Mouse (Mus musculus): Measurements from ENCODE around the gene Hspe1.

Hspe1 gene

GRCm38 (mm10) chr1:55087932-55088610, at the start of gene Hspe1, which contains the start of gene Hspd1:
Hspe1 (plus strand) TSS chr1:55088132.
Hspd1 (minus strand) TSS chr1:55088243.
- TF ChIP-seq POU5F1 (IDR thresholded peaks at IDR 0.05; ENCODE audit: borderline replicate concordance, low read length) (no peak), NANOG (IDR thresholded peaks at IDR 0.05; ENCODE audit: borderline replicate concordance, low read length) (no peak), CTCF (conservative IDR thresholded peaks at IDR 0.05; ENCODE audit: low read length) (no peak)
- Histone ChIP-seq H3K4me1 (replicated peaks; ENCODE audit: low read depth, low read length) (peaks cover 62% of the 10 kb centered on the region), H3K9me3 (ENCODE audit: low read length) (no peaks in the 10 kb centered on the region), H3K27me3 (ENCODE audit: insufficient read depth, low read length) (no peaks in the 10 kb centered on the region), H3K36me3 (ENCODE audit: insufficient read depth, low read length) (peaks cover 81% of the 10 kb centered on the region), H3K4me3 (replicated peaks; ENCODE audit: low read length) (peak within 1 kb of the TSS; percentile 99)

GRCm38 (mm10) chr1:55039944-55040343, 48.0 kb upstream of the Hspe1 start:
- Histone ChIP-seq H3K4me3 (replicated peaks; ENCODE audit: low read length) (no peak overlapping the region), H3K36me3 (ENCODE audit: insufficient read depth, low read length) (no peaks in the 10 kb centered on the region), H3K27me3 (ENCODE audit: insufficient read depth, low read length) (peaks cover 8% of the 10 kb centered on the region; the same call in 1 of the 2 replicates), H3K4me1 (replicated peaks; ENCODE audit: low read depth, low read length) (no peaks in the 10 kb centered on the region; the same call in 1 of the 2 replicates), H3K9me3 (ENCODE audit: low read length) (peaks cover 37% of the 10 kb centered on the region)
- TF ChIP-seq POU5F1 (IDR thresholded peaks at IDR 0.05; ENCODE audit: borderline replicate concordance, low read length) (no peak), NANOG (IDR thresholded peaks at IDR 0.05; ENCODE audit: borderline replicate concordance, low read length) (peak; percentile 71; the same call in 1 of the 2 replicates)

- Histone ChIP-seq H3K4me3 (replicated peaks; ENCODE audit: low read length) (no peak overlapping the region), H3K4me1 (replicated peaks; ENCODE audit: low read depth, low read length) (no peaks in the 10 kb centered on the region; the same call in 1 of the 2 replicates), H3K9me3 (ENCODE audit: low read length) (peaks cover 37% of the 10 kb centered on the region), H3K36me3 (ENCODE audit: insufficient read depth, low read length) (no peaks in the 10 kb centered on the region), H3K27me3 (ENCODE audit: insufficient read depth, low read length) (peaks cover 12% of the 10 kb centered on the region; the same call in 1 of the 2 replicates)
- no peak for TF ChIP-seq NANOG (IDR thresholded peaks at IDR 0.05; ENCODE audit: borderline replicate concordance, low read length)
- no peak for TF ChIP-seq POU5F1 (IDR thresholded peaks at IDR 0.05; ENCODE audit: borderline replicate concordance, low read length)
- no peak for TF ChIP-seq CTCF (conservative IDR thresholded peaks at IDR 0.05; ENCODE audit: low read length)
These were observed 46.2 kb upstream of the Hspe1 start for GRCm38 (mm10) chr1:55041691-55042090.

- TF ChIP-seq CTCF (conservative IDR thresholded peaks at IDR 0.05; ENCODE audit: low read length) = peak; percentile 41
- TF ChIP-seq NANOG (IDR thresholded peaks at IDR 0.05; ENCODE audit: borderline replicate concordance, low read length) = no peak
- no peak for TF ChIP-seq POU5F1 (IDR thresholded peaks at IDR 0.05; ENCODE audit: borderline replicate concordance, low read length)
- Histone ChIP-seq H3K4me3 (replicated peaks; ENCODE audit: low read length) (no peak overlapping the region), H3K27me3 (ENCODE audit: insufficient read depth, low read length) (peaks cover 17% of the 10 kb centered on the region), H3K36me3 (ENCODE audit: insufficient read depth, low read length) (no peaks in the 10 kb centered on the region), H3K9me3 (ENCODE audit: low read length) (peaks cover 37% of the 10 kb centered on the region), H3K4me1 (replicated peaks; ENCODE audit: low read depth, low read length) (no peaks in the 10 kb centered on the region; the same call in 1 of the 2 replicates)
These were observed 45.7 kb upstream of the Hspe1 start for GRCm38 (mm10) chr1:55042246-55042645.

- no peak overlapping the region for H3K4me3 ChIP-seq (replicated peaks; ENCODE audit: low read length)
- no peaks in the 10 kb centered on the region for H3K36me3 ChIP-seq (ENCODE audit: insufficient read depth, low read length)
- TF ChIP-seq POU5F1 (IDR thresholded peaks at IDR 0.05; ENCODE audit: borderline replicate concordance, low read length) = no peak
- TF ChIP-seq NANOG (IDR thresholded peaks at IDR 0.05; ENCODE audit: borderline replicate concordance, low read length) = no peak
- no peak for TF ChIP-seq CTCF (conservative IDR thresholded peaks at IDR 0.05; ENCODE audit: low read length)
- peaks cover 37% of the 10 kb centered on the region for H3K9me3 ChIP-seq (ENCODE audit: low read length)
- no peaks in the 10 kb centered on the region; the same call in 1 of the 2 replicates for H3K4me1 ChIP-seq (replicated peaks; ENCODE audit: low read depth, low read length)
- H3K27me3 ChIP-seq (ENCODE audit: insufficient read depth, low read length) = peaks cover 18% of the 10 kb centered on the region
These were observed 44.8 kb upstream of the Hspe1 start for GRCm38 (mm10) chr1:55043164-55043563.

- TF ChIP-seq CTCF (conservative IDR thresholded peaks at IDR 0.05; ENCODE audit: low read length) (no peak), NANOG (IDR thresholded peaks at IDR 0.05; ENCODE audit: borderline replicate concordance, low read length) (no peak), POU5F1 (IDR thresholded peaks at IDR 0.05; ENCODE audit: borderline replicate concordance, low read length) (no peak)
- Histone ChIP-seq H3K9me3 (ENCODE audit: low read length) (no peaks in the 10 kb centered on the region), H3K4me3 (replicated peaks; ENCODE audit: low read length) (no peak overlapping the region), H3K36me3 (ENCODE audit: insufficient read depth, low read length) (no peaks in the 10 kb centered on the region), H3K4me1 (replicated peaks; ENCODE audit: low read depth, low read length) (peaks cover 15% of the 10 kb centered on the region), H3K27me3 (ENCODE audit: insufficient read depth, low read length) (peaks cover 19% of the 10 kb centered on the region)
These were observed 38.9 kb upstream of the Hspe1 start for GRCm38 (mm10) chr1:55048841-55049587.

- TF ChIP-seq NANOG (IDR thresholded peaks at IDR 0.05; ENCODE audit: borderline replicate concordance, low read length) (no peak), CTCF (conservative IDR thresholded peaks at IDR 0.05; ENCODE audit: low read length) (no peak), POU5F1 (IDR thresholded peaks at IDR 0.05; ENCODE audit: borderline replicate concordance, low read length) (no peak)
- H3K27me3 ChIP-seq (ENCODE audit: insufficient read depth, low read length) = peaks cover 10% of the 10 kb centered on the region
- H3K4me3 ChIP-seq (replicated peaks; ENCODE audit: low read length) = peak overlapping the region; percentile 94
These were observed 36.3 kb upstream of the Hspe1 start for GRCm38 (mm10) chr1:55051671-55052070.

GRCm38 (mm10) chr1:55052355-55052953, 35.5 kb upstream of the Hspe1 start, which contains the start of gene Coq10b:
Coq10b (plus strand) TSS chr1:55052770.
- Histone ChIP-seq H3K4me3 (replicated peaks; ENCODE audit: low read length) (peak within 1 kb of the TSS; percentile 94), H3K36me3 (ENCODE audit: insufficient read depth, low read length) (0 out of 2 replicates have a peak, but pooled peaks cover 17% of the 10 kb centered on the region), H3K9me3 (ENCODE audit: low read length) (no peaks in the 10 kb centered on the region), H3K27me3 (ENCODE audit: insufficient read depth, low read length) (peaks cover 5% of the 10 kb centered on the region; the same call in 1 of the 2 replicates), H3K4me1 (replicated peaks; ENCODE audit: low read depth, low read length) (peaks cover 31% of the 10 kb centered on the region)
- TF ChIP-seq CTCF (conservative IDR thresholded peaks at IDR 0.05; ENCODE audit: low read length) = no peak
- no peak for TF ChIP-seq POU5F1 (IDR thresholded peaks at IDR 0.05; ENCODE audit: borderline replicate concordance, low read length)
- no peak for TF ChIP-seq NANOG (IDR thresholded peaks at IDR 0.05; ENCODE audit: borderline replicate concordance, low read length)

More at GRCm38 (mm10) chr1:55051671-55052070, 36.3 kb upstream of the Hspe1 start:
- H3K4me1 ChIP-seq (replicated peaks; ENCODE audit: low read depth, low read length) = peaks cover 23% of the 10 kb centered on the region
- 0 out of 2 replicates have a peak, but pooled peaks cover 13% of the 10 kb centered on the region for H3K36me3 ChIP-seq (ENCODE audit: insufficient read depth, low read length)
- H3K9me3 ChIP-seq (ENCODE audit: low read length) = no peaks in the 10 kb centered on the region
